Mouse (Mus musculus) adrenal gland, postnatal 4 days (tissue): ENCODE measurements at regions not wholly inside any gene's neighbourhood (a gene's known extent, or its start where the extent isn't known, plus 50 kb on each side); places are given as distances from the start of the nearest gene placed in this dataset.
A peak's percentile ranks its signal among the peaks of the same experiment; 100 is the strongest.

Source experiments
- DNase-seq, 2 experiments: peaks; one replicate each; pipeline ENCODE4 v3.0.0; 2021 to 2022; ENCODE audit warnings: low spot score in 2 of 2, mixed read lengths in 2 of 2

DNA sequence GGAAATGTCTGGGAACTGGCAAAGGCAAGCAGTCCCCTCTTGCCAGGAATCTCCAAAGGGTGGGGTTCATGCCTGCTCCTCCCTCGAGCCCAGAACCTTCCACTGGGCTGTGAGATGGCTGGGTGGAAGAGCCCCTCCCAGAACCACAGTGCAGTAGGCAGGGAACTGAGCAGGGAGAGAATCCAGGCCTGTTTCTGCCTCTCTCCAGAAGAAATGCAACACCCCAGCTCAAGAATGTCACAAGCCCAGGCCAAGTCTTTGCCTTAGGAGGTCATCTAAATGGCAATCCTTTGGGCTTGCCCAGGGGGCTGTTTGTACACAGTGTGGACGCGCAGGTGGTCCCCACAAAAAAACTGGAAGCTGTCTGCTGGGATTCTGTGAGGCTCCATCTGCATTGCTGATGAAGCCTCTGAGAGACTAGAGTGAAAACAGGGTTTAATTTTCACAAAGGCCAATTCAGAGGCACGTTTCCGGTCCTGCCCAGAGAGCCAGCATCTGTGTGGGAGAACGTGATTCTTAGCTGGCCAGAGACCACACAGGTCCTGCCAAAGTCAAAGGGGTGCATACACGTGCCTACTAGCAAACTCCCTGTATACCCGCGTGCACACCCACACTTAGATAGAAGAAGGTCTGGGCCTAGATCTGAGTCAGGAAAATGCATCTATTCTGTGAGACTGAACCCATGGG, 129.0 kb downstream of the Hmg20a start:
- DNase-seq = no peak

- DNase-seq = no peak
Measured at GRCm38 (mm10) chr9:56549774-56550173, 131.4 kb downstream of the Hmg20a start.

DNA sequence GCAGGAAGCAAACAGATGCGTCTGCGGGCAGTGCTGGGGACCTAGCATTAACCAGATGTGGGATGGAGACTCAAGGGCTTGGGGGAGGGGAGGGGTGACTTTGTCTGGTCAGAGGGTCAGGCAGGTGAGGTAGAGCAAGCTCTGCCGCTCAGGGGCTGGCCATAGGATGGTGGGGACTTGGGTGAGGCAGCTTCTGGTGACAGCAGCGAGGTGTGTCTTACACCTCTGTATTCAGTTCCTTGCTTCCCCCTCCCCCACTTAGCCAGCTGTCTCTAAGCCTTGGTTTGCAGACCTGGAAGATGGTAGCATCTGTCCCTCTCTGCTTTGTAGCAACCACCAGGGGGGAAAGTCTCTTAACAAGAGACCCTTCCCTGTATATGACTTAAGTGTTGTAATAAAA, 131.8 kb downstream of the Hmg20a start:
- DNase-seq = no peak

DNA sequence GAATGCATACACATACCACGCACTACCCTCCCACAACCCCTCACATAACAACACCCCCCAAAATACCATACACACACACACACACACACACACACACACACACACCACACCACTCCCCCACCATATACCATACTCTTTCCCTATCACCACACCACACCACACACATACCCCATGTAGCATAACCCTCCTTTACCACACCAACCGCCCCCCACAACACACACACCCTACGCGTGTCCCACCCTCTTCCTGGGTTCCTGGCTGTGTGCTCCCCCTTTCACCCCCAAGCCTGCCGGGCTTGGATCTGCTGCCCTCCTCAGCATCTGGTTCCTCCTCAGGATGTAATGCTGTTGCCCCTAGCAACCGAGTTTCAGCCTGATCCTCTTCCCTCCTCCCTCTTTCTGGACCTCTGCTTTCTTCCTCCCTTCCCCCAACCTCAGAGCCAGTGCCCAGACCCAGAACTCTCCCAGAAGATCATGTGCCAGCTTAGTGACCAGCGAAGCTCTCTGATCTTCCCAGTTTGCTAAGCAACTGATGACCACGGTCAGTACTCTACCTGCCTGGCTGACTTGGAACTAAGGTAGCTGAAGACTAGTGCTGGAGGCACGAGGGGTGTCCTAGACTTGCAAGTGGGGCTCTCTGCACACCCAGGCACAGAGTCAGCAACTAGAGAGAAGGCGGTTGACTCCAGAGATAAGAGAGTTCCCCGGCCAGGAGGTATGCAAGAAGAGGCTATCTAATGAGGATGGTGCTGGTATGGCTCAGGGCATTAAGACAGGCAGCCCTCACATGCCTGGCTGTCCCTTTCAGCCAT, 133.2 kb downstream of the Hmg20a start:
- no peak for DNase-seq

DNA sequence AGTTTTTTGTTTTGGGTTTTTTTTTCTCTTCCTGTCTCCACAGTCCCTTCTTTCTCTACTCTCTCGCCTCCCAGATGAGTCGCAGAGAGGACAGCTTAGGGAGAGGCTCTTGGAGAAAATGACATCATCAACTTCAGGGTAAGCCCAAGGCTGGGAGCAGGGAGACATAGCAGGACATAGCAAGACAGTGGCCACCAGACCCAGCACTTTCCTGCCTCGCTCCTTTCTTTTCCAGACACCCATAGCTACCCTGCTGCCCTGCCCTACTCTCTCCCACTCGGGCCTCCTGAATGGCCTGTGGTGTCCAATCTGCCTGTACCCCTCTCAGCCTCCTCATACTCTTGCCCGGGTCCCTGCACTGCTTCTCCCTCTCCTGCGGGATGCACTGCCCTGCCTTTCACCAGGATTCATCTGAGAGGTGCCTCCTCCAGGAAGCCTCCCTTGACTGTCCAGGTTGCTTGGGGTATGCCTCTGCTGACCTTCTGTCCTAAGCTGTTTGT, 133.8 kb downstream of the Hmg20a start:
- no peak for DNase-seq

GRCm38 (mm10) chr9:56552766-56553165, 134.4 kb downstream of the Hmg20a start:
- peak; percentile 68 to 69 for DNase-seq

- no peak for DNase-seq
Measured at GRCm38 (mm10) chr9:56553626-56554025, 135.2 kb downstream of the Hmg20a start.

DNA sequence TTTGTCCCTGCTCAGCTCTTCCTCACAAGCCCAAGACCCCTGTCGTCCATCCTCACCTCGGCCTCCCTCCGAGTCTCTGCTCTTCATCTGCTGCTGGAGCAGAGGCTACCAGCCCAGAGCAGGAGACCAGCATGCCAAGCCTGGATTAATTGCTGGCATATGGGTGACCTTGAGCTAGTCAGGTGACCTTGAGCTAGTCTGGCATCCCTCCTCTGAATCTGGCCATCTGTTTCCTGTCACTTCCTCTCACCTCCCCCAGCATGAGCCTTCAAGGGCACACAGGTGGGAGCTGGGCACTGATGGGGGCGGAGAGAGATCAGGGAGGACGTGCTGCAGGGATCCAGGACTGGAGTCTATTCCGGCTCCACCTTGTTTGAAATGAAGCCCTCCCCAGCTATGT, 135.7 kb downstream of the Hmg20a start:
- no peak for DNase-seq

- no peak for DNase-seq
Measured at GRCm38 (mm10) chr9:56559618-56560144, 141.3 kb downstream of the Hmg20a start.

GRCm38 (mm10) chr9:56562440-56562839, 144.0 kb downstream of the Hmg20a start:
- DNase-seq = no peak

- no peak for DNase-seq
Measured at GRCm38 (mm10) chr9:56564048-56564737, 145.8 kb downstream of the Hmg20a start.
